ENCODE assay signal across 9 mouse cellular contexts in the genomic region with DNA sequence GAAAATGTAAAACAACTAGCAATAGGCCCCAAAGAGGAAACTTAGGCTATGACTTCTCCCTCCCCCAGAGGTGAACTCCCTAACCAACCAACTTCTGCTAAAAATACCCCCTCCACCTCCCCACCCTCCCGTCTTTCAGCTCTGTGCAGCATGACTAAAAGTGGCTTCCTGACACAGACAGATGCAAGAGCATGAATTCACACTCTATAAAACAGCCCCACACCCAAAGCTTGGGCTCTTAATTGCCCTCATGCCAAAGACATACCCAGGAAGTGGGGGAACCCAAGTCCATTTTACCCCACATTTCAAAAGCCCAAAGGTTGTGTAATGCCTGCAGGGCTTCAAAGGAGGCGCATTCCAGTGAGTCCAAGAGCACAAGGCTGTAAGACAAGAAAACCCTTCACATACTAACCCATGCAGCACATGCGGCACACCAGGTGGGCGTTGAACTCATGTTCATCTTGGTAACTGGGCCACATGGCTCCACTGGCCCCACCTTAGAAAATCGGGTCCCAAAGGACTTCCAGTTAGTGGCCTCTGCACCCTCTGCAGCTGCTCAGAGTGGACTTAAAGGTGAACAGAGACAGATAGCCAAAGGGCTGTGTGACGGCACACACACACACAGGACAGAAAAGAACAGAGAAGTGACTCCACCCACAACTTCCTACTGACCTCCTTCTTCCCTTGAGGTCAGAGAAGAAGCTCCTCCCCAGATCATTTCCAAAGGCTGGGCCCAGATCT.
DNase-seq lines count a peak whose midpoint lies in the region; ATAC-seq and TF ChIP-seq lines count a peak whose summit lies in the region.
"Had no signal": no experiment of that assay in that cellular context is flagged by ENCODE, and none has a peak within 500 bp of the region (broad histone marks: within the 10 kb centered on the region; RNA-seq: fewer than 3 reads in every experiment).

No protein-coding gene starts in this region.

- no peak overlapping the region for H3K4me2 ChIP-seq in forebrain, embryonic 12.5 days
- H3K4me2 ChIP-seq: limb, embryonic 12.5 days had no signal

- ATAC-seq in frontal cortex, adult (ENCODE audit: low TSS enrichment): peak; percentile 62; the same call in 1 of the 2 replicates
- ATAC-seq in forebrain, embryonic 12.5 days (ENCODE audit: low FRiP score): no peak

- no peak for TF ChIP-seq CTCF in bone marrow, adult 2 months (IDR thresholded peaks at IDR 0.05; ENCODE audit: control insufficient read depth, insufficient read depth, low read length)

- H3K4me1 ChIP-seq in bone marrow, adult 2 months (ENCODE audit: control insufficient read depth, insufficient read depth, low read length): peaks cover 5% of the 10 kb centered on the region
- H3K4me1 ChIP-seq in forebrain, embryonic 12.5 days: peaks cover 11% of the 10 kb centered on the region

- no peaks in the 10 kb centered on the region for H3K36me3 ChIP-seq in forebrain, embryonic 12.5 days (replicated peaks)
- H3K36me3 ChIP-seq: limb, embryonic 12.5 days had no signal

- peak overlapping the region; percentile 98 for H3K27ac ChIP-seq in bone marrow, adult 2 months (ENCODE audit: control insufficient read depth, insufficient read depth, low read depth, low read length, poor library complexity)
- no peak overlapping the region for H3K27ac ChIP-seq in forebrain, embryonic 12.5 days
- H3K27ac ChIP-seq: limb, embryonic 12.5 days had no signal

- no peaks in the 10 kb centered on the region for H3K27me3 ChIP-seq in forebrain, embryonic 12.5 days
- H3K27me3 ChIP-seq: limb, embryonic 12.5 days had no signal

- 4% methylated on average over 6 of the region's 6 CpGs for WGBS in bone marrow, adult 2 months
- 84% methylated on average over 6 of the region's 6 CpGs for WGBS in forebrain, embryonic 12.5 days

- TF ChIP-seq POLR2A in bone marrow, adult 2 months (IDR thresholded peaks at IDR 0.05; ENCODE audit: borderline replicate concordance, control insufficient read depth, low read depth, low read length): no peak

- H3K9ac ChIP-seq in forebrain, embryonic 12.5 days: no peak overlapping the region
- H3K9ac ChIP-seq: limb, embryonic 12.5 days had no signal

- peak overlapping the region; percentile 84 for H3K4me3 ChIP-seq in bone marrow, adult 2 months (replicated peaks; ENCODE audit: control insufficient read depth, low read depth, low read length)
- no peak overlapping the region for H3K4me3 ChIP-seq in forebrain, embryonic 12.5 days (replicated peaks)
- H3K4me3 ChIP-seq: limb, embryonic 12.5 days had no signal

- no peaks in the 10 kb centered on the region for H3K9me3 ChIP-seq in forebrain, embryonic 12.5 days
- H3K9me3 ChIP-seq: limb, embryonic 12.5 days had no signal

- DNase-seq in frontal cortex, postnatal 25 days (ENCODE audit: low spot score in 2 of 2): no peak
- DNase-seq in heart, postnatal 4 days: peak; percentile 19
- DNase-seq in monocyte, adult 2 months (ENCODE audit: low read depth in 1 of 2, low spot score in 2 of 2): peak; percentile 40 to 55
- no peak for DNase-seq in cerebellum, postnatal 14 days
- no peak for DNase-seq in cerebellum, postnatal 10 days

Comparison
In these comparisons a context has a peak if more than half of its experiments do, and no peak if none do; other contexts are left out.
1. DNase-seq: peak in heart, postnatal 4 days (single experiment) and monocyte, adult 2 months (2 of 2); none in frontal cortex, postnatal 25 days (0 of 2), cerebellum, postnatal 14 days (0 of 2) and cerebellum, postnatal 10 days (0 of 2).